Mouse (Mus musculus): ENCODE data around the gene Gm37240. TPM values are rescaled to one million over a fixed set of nuclear protein-coding genes. Genes with fewer than 3 reads are reported as not detected.

Gm37240 gene
- total RNA-seq, 2 experiments from 2014 or later, result not detected

GRCm38 (mm10) chr3:85649176-85649575, 238.1 kb downstream of the Gm37240 start:
- ATAC-seq (replicated peaks; ENCODE audit: poor library complexity, severe bottlenecking), result no peak

GRCm38 (mm10) chr3:85645517-85646004, 241.8 kb downstream of the Gm37240 start:
- no peak for ATAC-seq (replicated peaks; ENCODE audit: poor library complexity, severe bottlenecking)

- ATAC-seq (replicated peaks; ENCODE audit: poor library complexity, severe bottlenecking), result no peak
Measured at GRCm38 (mm10) chr3:85644814-85645213, 242.5 kb downstream of the Gm37240 start.

GRCm38 (mm10) chr3:85641751-85642150, 245.6 kb downstream of the Gm37240 start:
- ATAC-seq (replicated peaks; ENCODE audit: poor library complexity, severe bottlenecking), result no peak

GRCm38 (mm10) chr3:85636716-85637447, 250.4 kb downstream of the Gm37240 start:
- no peak for ATAC-seq (replicated peaks; ENCODE audit: poor library complexity, severe bottlenecking)

GRCm38 (mm10) chr3:85635591-85635990, 251.7 kb downstream of the Gm37240 start:
- no peak for ATAC-seq (replicated peaks; ENCODE audit: poor library complexity, severe bottlenecking)

GRCm38 (mm10) chr3:85635126-85635419, 252.2 kb downstream of the Gm37240 start:
- ATAC-seq (replicated peaks; ENCODE audit: poor library complexity, severe bottlenecking), result no peak

- no peak for ATAC-seq (replicated peaks; ENCODE audit: poor library complexity, severe bottlenecking)
Measured at GRCm38 (mm10) chr3:85634389-85635125, 252.8 kb downstream of the Gm37240 start.

- no peak for ATAC-seq (replicated peaks; ENCODE audit: poor library complexity, severe bottlenecking)
Measured at GRCm38 (mm10) chr3:85633733-85634132, 253.6 kb downstream of the Gm37240 start.

GRCm38 (mm10) chr3:85629895-85630510, 257.3 kb downstream of the Gm37240 start:
- no peak for ATAC-seq (replicated peaks; ENCODE audit: poor library complexity, severe bottlenecking)

- no peak for ATAC-seq (replicated peaks; ENCODE audit: poor library complexity, severe bottlenecking)
Measured at GRCm38 (mm10) chr3:85619751-85620150, 267.6 kb downstream of the Gm37240 start.

GRCm38 (mm10) chr3:85619345-85619744, 268.0 kb downstream of the Gm37240 start:
- ATAC-seq (replicated peaks; ENCODE audit: poor library complexity, severe bottlenecking), result no peak

- ATAC-seq (replicated peaks; ENCODE audit: poor library complexity, severe bottlenecking), result no peak
Measured at GRCm38 (mm10) chr3:85618885-85619284, 268.4 kb downstream of the Gm37240 start.

- no peak for ATAC-seq (replicated peaks; ENCODE audit: poor library complexity, severe bottlenecking)
Measured at GRCm38 (mm10) chr3:85616389-85616788, 270.9 kb downstream of the Gm37240 start.

GRCm38 (mm10) chr3:85607753-85608152, 279.6 kb downstream of the Gm37240 start:
- no peak for ATAC-seq (replicated peaks; ENCODE audit: poor library complexity, severe bottlenecking)

- no peak for ATAC-seq (replicated peaks; ENCODE audit: poor library complexity, severe bottlenecking)
Measured at GRCm38 (mm10) chr3:85606912-85607311, 280.4 kb downstream of the Gm37240 start.

GRCm38 (mm10) chr3:85603811-85604210, 283.5 kb downstream of the Gm37240 start:
- ATAC-seq (replicated peaks; ENCODE audit: poor library complexity, severe bottlenecking), result no peak

GRCm38 (mm10) chr3:85601841-85602305, 285.4 kb downstream of the Gm37240 start:
- ATAC-seq (replicated peaks; ENCODE audit: poor library complexity, severe bottlenecking), result no peak

GRCm38 (mm10) chr3:85599526-85599925, 287.8 kb downstream of the Gm37240 start:
- no peak for ATAC-seq (replicated peaks; ENCODE audit: poor library complexity, severe bottlenecking)

GRCm38 (mm10) chr3:85594452-85594851, 292.9 kb downstream of the Gm37240 start:
- no peak for ATAC-seq (replicated peaks; ENCODE audit: poor library complexity, severe bottlenecking)

GRCm38 (mm10) chr3:85592640-85593252, 294.6 kb downstream of the Gm37240 start:
- ATAC-seq (replicated peaks; ENCODE audit: poor library complexity, severe bottlenecking), result no peak
